Mouse (Mus musculus) cerebellum, postnatal 4 days (tissue): ENCODE measurements around the gene Nfkb1.

Source experiments
- DNase-seq, 2 experiments: peaks; one replicate each; pipeline ENCODE4 v3.0.0; 2022; ENCODE audit warnings: low spot score in 2 of 2, mixed read lengths in 1 of 2

Gene Nfkb1

GRCm38 (mm10) chr3:135702658-135703057 lies 11.3 kb upstream of the Nfkb1 start:
- DNase-seq = no peak

DNA sequence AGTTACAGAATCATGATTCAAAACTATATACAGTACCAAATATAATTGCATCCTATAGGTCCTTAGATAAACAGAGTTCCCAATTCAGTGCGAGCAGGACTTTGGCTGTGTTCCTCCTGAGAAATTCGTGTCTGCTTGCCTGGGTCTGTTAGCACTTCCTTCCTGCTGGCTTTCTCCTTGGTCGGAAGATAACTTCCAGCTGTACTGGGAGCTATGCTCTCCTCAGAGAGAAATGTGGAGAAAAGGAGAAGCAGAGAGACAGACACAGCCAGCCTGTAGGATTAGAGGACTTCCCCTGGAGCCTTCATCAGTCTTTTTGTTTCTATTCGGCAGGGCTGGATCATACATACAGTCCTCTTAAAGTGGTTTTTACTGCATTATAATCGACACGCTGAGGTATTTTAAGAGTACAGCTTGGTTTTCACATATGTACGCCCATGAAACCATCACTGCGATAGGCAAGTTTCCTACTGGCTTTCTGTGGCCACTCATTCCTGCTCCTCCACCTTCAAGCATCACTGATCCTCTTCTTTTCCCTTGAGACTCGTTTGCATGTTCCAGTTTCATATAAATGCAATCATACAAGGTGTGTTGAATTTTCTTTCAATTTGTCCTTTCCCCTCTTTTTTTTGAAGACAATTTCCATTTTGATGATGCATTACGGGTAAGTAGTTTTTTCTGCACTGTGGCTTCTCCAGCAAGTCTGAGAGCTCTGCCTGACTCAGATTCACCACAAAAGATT lies 8.3 kb upstream of the Nfkb1 start:
- no peak for DNase-seq

GRCm38 (mm10) chr3:135698466-135698975 lies 7.2 kb upstream of the Nfkb1 start:
- DNase-seq = no peak

DNA sequence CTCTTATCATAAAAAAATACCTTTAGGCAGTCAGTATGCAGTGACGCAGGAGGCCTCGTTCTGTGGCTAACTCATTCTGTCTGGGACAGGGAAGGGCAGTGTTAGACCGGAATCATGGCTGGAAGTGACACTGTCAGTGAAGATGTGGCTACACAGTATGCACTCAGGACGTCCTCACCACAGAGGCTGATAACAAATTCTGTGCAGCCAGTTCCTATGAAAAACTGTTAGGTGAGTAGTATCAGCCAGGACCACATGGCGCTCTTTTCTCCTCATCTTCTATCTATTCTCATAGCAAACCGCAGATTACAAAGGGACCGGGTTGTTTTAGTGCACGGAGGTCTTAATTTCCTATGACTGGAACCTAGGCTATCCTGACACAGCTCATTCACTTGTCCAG lies 4.9 kb upstream of the Nfkb1 start:
- DNase-seq = no peak

DNA sequence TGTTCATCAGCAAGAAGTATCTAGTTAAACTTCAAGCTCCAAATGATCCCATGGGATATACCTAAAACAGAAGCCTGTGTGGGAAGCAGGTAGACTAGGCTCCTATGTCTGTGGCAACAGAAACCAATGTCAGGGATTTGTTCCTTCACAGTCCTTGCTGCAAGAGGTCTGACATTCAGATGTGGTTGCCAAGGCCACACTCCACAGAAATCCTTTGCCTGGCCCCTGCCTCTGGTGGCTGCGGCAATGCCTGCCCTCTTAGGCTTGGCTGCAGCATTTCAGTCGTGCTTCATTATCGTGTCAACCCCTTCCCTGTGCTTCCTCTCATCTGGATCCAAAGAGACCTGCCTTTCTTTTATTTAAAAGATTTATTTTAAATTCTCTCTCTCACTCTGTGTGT lies 1.7 kb upstream of the Nfkb1 start:
- no peak for DNase-seq

- DNase-seq = peak in 1 of 2 experiments; percentile 41
Measured at GRCm38 (mm10) chr3:135690568-135691190, 668 bp downstream of the Nfkb1 start.

DNA sequence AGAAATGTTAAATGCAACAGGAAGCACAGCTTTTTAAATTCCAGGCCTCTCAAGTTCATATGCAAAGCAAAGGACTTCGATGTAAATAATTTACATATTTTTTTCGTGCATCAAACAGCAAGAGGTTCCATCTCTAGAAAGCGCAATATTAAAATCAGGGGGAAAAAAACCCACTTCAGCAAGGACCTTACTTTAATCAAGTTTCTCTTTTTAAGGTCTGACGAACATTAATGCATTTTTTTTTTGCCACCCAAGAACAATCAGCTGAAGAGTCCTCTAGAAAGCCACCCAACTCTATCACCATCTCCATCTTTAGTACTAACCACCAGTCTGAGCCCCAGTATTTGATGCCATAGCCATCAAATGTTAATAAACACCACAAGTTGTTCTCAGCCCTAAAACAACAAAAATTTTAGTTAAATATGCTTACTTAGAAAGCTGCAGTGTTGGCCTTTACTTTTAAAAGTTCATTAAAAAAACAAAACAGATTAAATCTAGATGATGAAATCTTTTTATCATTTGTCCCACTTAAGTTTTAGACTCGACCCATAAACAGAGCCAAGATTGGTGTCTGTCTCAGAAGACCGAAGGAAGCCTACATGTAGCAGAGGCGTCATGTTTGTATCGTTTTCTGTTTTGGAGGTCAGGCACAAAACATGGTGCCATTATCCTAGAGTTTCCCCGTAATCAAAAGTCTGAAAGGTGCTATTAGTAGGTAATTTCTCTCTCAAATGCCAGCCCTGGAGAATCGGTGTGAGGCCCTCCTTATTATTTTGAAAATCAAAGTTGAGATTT lies 1.4 kb downstream of the Nfkb1 start:
- DNase-seq = no peak

DNA sequence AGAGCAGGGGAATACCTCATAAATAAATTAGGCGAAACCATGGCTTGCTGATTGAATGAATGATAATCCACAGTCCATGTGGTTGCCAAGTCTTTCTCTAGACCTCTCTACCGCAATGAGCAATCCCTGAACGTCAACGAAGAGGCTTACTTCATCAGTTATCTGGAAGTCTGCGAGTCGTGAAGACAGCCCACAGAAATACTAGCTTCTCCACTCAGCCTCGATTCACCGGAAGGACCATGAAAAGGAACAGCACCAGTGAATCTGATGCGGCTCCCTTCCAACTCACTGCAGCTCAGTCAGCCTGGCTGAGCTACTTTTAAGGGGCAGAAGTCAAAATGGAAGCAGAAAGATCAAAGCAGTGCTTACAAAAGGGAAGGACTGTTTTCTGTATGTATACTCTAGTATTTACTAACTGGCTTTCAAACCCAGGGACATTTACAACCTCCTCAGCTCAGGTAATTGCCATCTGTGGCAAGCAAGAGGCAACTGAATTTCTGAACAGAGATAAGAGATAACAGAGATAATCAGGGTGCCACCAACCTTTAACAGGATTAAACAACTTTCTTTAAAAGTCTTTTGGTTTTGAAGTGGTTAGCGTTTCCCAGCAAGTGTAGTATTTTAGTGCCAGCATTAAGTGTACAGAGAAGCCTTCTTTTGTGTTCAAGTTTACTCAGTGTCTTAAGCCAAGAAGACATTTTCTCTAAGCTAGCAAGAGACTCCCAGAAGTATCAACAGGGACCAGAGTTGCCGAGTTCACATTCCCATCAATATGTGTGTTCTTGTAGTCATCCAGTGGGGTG lies 2.2 kb downstream of the Nfkb1 start:
- no peak for DNase-seq

DNA sequence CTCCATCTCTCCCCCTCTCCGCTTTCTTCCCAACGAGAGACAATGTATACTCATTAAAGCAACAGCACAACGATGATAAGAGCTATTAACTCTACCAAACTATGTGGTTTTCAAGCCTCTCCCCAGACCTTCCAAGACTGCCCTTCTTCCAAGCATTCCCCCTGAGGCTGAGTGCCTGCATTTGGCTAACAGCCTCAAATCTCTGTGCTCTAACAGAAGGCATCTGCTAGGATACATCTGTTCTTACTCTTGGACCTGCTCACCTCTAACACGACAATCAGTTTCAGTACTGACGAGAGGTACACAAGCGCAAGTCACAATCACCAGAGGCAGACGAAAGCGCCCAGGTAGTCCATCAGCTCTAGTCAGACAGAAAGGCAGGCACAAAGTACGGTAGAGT lies 3.4 kb downstream of the Nfkb1 start:
- no peak for DNase-seq

DNA sequence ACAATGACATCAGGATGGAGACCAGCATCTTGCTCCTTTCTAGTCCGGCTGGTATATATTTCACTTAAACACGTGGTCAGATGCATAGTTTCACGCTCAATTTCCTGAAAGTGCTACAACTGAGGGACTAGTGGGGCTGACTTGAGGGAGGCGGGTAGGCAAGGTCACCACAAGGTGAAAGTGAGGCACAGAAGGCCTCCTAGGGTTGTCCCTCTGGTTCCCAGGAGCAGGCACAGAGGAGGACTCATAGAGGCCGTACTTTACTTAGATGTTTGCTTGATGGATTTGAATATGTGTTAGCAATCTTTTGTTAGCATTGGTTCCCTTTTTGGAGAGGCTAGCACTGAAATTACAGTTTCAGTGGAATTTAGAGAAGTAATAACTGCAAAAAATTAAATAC lies 4.9 kb downstream of the Nfkb1 start:
- no peak for DNase-seq

DNA sequence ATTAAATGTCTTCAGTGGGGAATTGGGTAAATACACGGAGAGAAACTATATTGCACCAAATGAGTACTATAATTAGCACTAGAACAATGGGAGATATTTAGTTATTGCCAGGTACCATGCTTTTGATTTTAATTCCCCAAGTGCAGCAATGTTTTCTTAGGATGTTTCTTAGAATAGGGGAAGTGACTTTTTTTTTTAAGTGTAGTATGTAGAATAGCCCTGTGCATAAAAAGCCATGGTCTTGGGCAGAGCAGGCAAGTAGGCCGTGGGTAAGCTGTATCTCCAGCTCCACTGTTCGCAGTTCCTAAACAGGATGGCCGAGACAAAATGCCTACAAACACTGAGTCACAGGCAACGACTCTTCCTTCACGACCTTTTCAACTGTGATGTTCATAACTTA lies 8.1 kb downstream of the Nfkb1 start:
- no peak for DNase-seq

GRCm38 (mm10) chr3:135682240-135682639 lies 9.1 kb downstream of the Nfkb1 start:
- no peak for DNase-seq

- no peak for DNase-seq
Measured at GRCm38 (mm10) chr3:135681272-135681783, 10.0 kb downstream of the Nfkb1 start.

DNA sequence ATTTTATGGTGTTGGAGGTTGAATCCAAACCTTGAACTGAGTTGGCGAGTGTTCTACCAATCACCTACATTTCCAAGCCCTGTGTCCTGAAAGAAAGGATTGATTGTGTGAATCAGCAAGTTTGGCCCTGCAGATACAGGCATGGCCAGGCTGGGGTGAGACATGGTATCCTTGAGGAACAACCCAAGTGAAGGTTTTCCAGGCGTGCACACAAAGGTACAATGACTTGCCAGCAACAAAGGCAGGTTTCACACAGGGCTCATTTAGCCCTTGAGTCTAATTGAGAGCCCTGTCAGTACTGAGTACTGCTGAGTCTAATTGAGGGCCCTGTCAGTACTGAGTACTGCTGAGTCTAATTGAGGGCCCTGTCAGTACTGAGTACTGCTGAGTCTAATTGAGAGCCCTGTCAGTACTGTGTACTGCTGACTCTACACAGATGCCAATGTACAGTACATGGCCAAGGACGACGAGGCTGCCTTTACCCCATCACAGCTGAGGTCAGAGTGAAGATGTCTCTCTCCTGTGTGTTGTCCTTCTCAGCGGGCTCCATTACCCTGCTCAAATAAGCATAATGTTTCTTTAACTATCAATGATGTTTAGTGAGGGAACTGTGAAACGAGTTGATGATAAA lies 11.0 kb downstream of the Nfkb1 start:
- no peak for DNase-seq

- DNase-seq = no peak
Measured at GRCm38 (mm10) chr3:135677064-135677463, 14.3 kb downstream of the Nfkb1 start.

DNA sequence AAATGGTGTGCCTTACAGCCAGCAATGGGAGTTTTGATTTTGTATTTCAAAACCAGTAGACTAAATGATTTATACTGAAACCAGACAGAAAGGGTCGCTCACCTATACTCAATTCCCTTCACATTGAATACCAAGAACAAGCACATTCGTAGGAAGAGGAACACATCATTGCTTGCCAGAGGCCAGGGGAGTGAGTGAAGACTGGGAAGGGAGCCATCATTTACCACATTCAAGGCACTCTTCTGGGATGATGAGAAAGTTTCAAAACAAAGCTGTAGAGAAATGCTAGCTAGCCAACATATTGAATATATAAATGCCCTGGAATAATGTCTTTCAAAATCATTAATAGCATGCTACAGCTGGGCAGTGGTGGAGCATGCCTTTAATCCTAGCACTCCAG lies 15.0 kb downstream of the Nfkb1 start:
- DNase-seq = no peak

GRCm38 (mm10) chr3:135675480-135675879 lies 15.9 kb downstream of the Nfkb1 start:
- DNase-seq = no peak

GRCm38 (mm10) chr3:135674716-135675392 lies 16.5 kb downstream of the Nfkb1 start:
- DNase-seq = no peak

- no peak for DNase-seq
Measured at GRCm38 (mm10) chr3:135673695-135674094, 17.7 kb downstream of the Nfkb1 start.

DNA sequence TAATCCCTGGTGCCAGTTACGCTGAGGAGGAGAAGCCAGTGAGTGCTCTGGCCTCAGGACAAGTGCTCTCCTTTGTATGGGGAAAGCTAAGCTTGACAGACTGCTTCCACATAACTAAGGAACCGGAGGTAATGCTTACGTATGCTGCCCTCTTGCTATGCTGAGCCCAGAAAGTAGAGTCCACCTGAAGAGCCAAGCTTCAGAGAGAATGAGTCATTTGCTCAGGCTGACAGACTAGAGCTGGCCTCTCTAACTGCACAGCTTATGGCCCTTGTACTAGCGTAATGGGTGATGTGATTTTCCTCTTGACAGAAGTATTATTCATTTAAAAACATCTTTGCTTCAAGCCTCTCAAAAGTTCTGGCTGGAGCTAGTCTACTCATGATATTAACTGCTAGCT lies 18.3 kb downstream of the Nfkb1 start:
- DNase-seq = no peak
